8 mouse cellular contexts compared by ENCODE assay signal in the genomic region with DNA sequence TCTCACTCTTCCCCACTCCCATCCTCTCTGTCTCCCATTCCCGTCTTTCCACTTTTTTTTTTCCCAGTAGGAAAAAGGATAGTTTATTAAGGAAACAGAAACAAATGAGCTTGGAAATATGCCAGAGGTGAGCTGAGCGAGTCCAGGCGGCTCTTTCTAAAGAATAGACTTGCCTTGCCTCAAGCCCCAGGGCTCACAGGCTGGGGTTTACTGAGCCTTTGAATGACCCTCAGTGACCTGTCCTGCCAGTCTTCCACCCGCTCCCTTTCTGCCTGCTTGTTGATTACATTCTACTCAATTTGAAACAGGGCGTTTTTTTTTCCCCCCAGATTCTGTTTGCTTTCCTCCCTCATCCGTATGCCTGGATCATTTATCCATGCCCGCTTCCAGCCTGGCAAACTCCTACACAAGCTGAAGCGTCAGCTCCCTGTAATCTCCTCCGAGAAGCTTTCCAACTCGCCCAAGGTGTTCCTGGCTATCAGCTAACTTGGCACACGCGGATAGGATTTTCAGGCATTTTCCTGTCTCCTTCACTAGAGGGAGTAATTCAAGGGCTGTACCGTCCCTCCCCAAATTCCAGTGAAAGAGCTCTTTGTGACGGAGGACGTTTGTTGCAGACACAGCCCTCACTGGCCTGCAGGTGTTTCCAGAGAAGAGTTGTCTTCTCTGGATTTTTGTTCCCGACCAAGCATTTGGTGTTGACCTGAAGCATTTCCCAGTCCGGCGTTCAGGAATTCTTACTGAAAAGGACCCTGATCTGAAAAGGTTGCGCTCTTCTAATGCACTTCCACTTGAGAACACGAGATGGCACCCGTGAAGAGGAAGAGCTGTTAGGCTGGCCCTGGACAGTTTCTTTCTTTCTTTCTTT. TPM values are rescaled to one million over a fixed set of nuclear protein-coding genes. Genes with fewer than 3 reads are reported as not detected.
A peak's percentile ranks its signal among the peaks of the same experiment; 100 is the strongest.
DNase-seq lines count a peak whose midpoint lies in the region; ATAC-seq and TF ChIP-seq lines count a peak whose summit lies in the region.

No protein-coding gene starts in this region.

- peak overlapping the region; percentile 49 for H3K4me3 ChIP-seq in forebrain, embryonic 15.5 days
- H3K4me3 ChIP-seq in liver, postnatal 0 days (ENCODE audit: low read depth, low read length): peak overlapping the region; percentile 24
- H3K4me3 ChIP-seq in olfactory bulb, adult 2 months (ENCODE audit: insufficient read depth, low read depth, low read length): peak overlapping the region; percentile 65

- DNase-seq in MEL-GATA-1-ER (ENCODE audit: extremely low read depth, low read depth): peak; percentile 15
- DNase-seq in cerebellum, adult 18-20 months: peak; percentile 75 to 83
- DNase-seq in heart, postnatal 25 days (ENCODE audit: low spot score): peak; percentile 5
- DNase-seq in layer of hippocampus, adult 11-12 months (ENCODE audit: low spot score): peak; percentile 74
- DNase-seq in liver, postnatal 0 days: peak; percentile 41
- peak; percentile 56 for DNase-seq in thymus, postnatal 25 days

- H3K36me3 ChIP-seq in forebrain, embryonic 15.5 days: no peaks in the 10 kb centered on the region
- H3K36me3 ChIP-seq in liver, postnatal 0 days (replicated peaks; ENCODE audit: insufficient read depth, low read length): no peaks in the 10 kb centered on the region

- intact Hi-C loops in heart, postnatal 25 days (cut with DNase I): loop anchor here (2.0 kb wide), 1 partner anchor 155 kb away; no protein-coding TSS in a partner anchor

- H3K9me3 ChIP-seq in forebrain, embryonic 15.5 days: no peaks in the 10 kb centered on the region
- H3K9me3 ChIP-seq in liver, postnatal 0 days (ENCODE audit: low read length): no peaks in the 10 kb centered on the region

- no peak for TF ChIP-seq POLR2A in olfactory bulb, adult 2 months (IDR thresholded peaks at IDR 0.05; ENCODE audit: insufficient read depth, low read depth, low read length)

- peak overlapping the region; percentile 60; the same call in 1 of the 2 replicates for H3K27ac ChIP-seq in forebrain, embryonic 15.5 days (replicated peaks)
- H3K27ac ChIP-seq in liver, postnatal 0 days (ENCODE audit: low read depth): no peak overlapping the region
- H3K27ac ChIP-seq in olfactory bulb, adult 2 months (ENCODE audit: insufficient read depth, low read depth, low read length): no peak overlapping the region

- TF ChIP-seq EP300 in liver, postnatal 0 days (IDR thresholded peaks at IDR 0.05; ENCODE audit: low read depth): no peak

- H3K4me2 ChIP-seq in forebrain, embryonic 15.5 days (replicated peaks): peak overlapping the region; percentile 68
- H3K4me2 ChIP-seq in liver, postnatal 0 days (ENCODE audit: low read depth, low read length): peak overlapping the region; percentile 63

- peak overlapping the region; percentile 57 for H3K9ac ChIP-seq in forebrain, embryonic 15.5 days (replicated peaks)
- H3K9ac ChIP-seq in liver, postnatal 0 days (replicated peaks): peak overlapping the region; percentile 31; the same call in 1 of the 2 replicates

- peak; percentile 90 for ATAC-seq in forebrain, embryonic 15.5 days (replicated peaks)
- peak; percentile 72 for ATAC-seq in liver, postnatal 0 days

- under 1% methylated on average over 21 of the region's 21 CpGs for WGBS in forebrain, embryonic 15.5 days
- 10% methylated on average over 21 of the region's 21 CpGs for WGBS in liver, postnatal 0 days (ENCODE audit: insufficient replicate concordance)
- 3% methylated on average over 21 of the region's 21 CpGs for WGBS in olfactory bulb, adult 2 months

- peaks cover 6% of the 10 kb centered on the region; the same call in 1 of the 2 replicates for H3K4me1 ChIP-seq in forebrain, embryonic 15.5 days
- 0 out of 2 replicates have a peak, but pooled peaks cover 4% of the 10 kb centered on the region for H3K4me1 ChIP-seq in liver, postnatal 0 days (ENCODE audit: insufficient read depth)
- peaks cover 6% of the 10 kb centered on the region for H3K4me1 ChIP-seq in olfactory bulb, adult 2 months (ENCODE audit: control insufficient read depth, insufficient read depth, low read length)

- H3K27me3 ChIP-seq in forebrain, embryonic 15.5 days: no peaks in the 10 kb centered on the region
- H3K27me3 ChIP-seq in liver, postnatal 0 days (ENCODE audit: insufficient read depth, low read length): no peaks in the 10 kb centered on the region

- peak; percentile 52 for TF ChIP-seq CTCF in liver, postnatal 0 days (IDR thresholded peaks at IDR 0.05; ENCODE audit: low read depth)
- TF ChIP-seq CTCF in olfactory bulb, adult 2 months (IDR thresholded peaks at IDR 0.05; ENCODE audit: insufficient read depth, low read depth, low read length): peak; percentile 68

RNA-seq across cellular contexts. Expression of a gene that starts 59.9 kb away (rescaled TPM):
- polyA plus RNA-seq in forebrain, embryonic 15.5 days (2015; fragmentation: Nextera tagmentation; extraction: Ambion mirVana): 190 and 192 TPM in 2 replicates
- total RNA-seq in heart, postnatal 25 days (2021): 100 to 1,000 TPM in 1 of 2 experiments, 10 to 100 TPM in 1; 96.6 to 101 TPM
- 160 and 165 TPM in 2 replicates for polyA plus RNA-seq in liver, postnatal 0 days (2015; fragmentation: Nextera tagmentation; extraction: Ambion mirVana)
- polyA plus RNA-seq in olfactory bulb, adult 2 months (2012; ENCODE audit: insufficient read depth, insufficient read length, low replicate concordance, missing spikeins): not detected in 2 replicates

Comparison
In these comparisons a context has a peak if more than half of its experiments do, and no peak if none do; other contexts are left out.
1. DNase-seq: peak in every context shown above with its lines; median percentile 79 in cerebellum, adult 18-20 months; 74 in layer of hippocampus, adult 11-12 months; 56 in thymus, postnatal 25 days; 41 in liver, postnatal 0 days; 15 in MEL-GATA-1-ER; 5 in heart, postnatal 25 days.